Mouse (Mus musculus) cerebellum, adult (tissue): ENCODE measurements at regions not wholly inside any gene's neighbourhood (a gene's known extent, or its start where the extent isn't known, plus 50 kb on each side); places are given as distances from the start of the nearest gene placed in this dataset.

ENCODE experiments used
- ATAC-seq: cut with Nextera tagmentation; 2 replicates; pipeline ENCODE4 v1.9.2; 2017; ENCODE audit warnings: mild to moderate bottlenecking, moderate library complexity, mixed read lengths; ENCODE audit not compliant: insufficient number of reproducible peaks, low FRiP score, low TSS enrichment

DNA sequence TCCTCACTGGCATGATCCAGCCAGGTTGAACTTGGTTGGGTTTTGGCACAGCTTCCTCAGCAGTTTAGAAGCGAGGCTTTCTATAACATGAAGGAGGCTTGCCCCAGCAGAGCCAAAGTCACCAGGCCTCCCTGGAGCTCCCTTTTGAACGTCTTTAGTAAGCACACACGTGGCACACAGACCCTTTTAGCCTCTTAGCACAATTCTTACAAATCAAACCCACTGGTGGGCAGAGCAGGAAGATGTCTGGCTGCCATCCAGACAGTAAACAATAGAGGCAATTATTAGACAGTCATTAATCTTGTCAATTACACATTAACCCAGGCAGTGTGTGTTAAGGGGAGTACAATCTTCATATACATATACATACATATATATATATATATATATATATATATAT lies 157.8 kb upstream of the Map3k1 start:
- ATAC-seq: no peak

DNA sequence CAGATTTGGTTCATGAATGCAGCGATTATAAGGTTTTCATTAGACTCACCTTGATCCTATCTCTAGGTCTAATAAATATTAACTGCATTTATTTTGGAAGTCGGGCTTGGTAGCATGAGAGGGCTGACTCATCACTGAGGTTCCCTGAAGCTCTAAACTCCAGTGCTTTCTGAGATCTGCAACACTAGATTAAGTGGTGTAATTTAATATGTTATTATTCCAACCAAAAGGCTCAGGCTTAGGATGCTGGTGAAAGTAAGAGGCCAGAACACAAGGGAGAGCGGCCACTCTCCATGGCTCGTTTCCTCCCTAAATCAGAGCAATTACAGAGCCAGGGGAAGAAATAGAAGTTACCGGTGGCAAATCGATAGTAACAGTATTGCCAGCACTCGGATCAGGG lies 159.4 kb upstream of the Map3k1 start:
- ATAC-seq: no peak

DNA sequence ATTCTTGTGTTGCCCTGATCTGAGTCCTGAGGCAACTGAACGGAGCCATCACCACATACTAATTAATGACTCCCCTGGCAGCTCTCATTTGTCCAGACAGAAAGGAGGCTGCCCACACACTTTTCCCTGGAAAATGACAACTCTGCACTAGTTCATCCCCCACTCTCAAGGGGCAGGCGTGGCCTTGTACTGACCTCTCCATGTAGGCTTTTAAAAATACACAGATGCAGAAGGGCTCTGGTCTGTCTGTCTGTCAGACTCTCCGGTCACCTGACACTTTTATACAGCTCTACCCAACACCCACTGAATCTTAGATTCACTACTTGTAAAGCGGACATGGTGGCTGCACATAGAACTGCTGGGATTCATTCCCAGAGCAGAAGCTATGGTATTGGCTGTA lies 165.5 kb upstream of the Map3k1 start:
- ATAC-seq: no peak

DNA sequence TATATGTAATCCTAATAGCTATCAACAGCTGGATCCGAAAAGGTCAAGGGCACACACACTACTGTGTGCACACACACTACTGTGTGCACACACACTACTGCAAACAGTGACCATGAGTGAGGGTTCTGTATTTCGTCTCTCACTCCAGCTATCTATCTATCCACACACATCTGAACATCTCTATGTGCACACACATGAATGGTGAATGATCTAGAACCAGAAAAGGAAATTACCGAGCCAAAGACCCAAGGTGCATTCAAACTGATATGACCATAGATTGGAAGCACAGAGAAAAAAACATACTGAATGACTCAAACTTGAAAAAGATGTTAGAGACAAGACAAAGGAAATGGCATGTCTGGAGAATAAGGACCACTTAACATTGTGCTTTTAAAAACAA lies 166.8 kb upstream of the Map3k1 start:
- no peak for ATAC-seq

DNA sequence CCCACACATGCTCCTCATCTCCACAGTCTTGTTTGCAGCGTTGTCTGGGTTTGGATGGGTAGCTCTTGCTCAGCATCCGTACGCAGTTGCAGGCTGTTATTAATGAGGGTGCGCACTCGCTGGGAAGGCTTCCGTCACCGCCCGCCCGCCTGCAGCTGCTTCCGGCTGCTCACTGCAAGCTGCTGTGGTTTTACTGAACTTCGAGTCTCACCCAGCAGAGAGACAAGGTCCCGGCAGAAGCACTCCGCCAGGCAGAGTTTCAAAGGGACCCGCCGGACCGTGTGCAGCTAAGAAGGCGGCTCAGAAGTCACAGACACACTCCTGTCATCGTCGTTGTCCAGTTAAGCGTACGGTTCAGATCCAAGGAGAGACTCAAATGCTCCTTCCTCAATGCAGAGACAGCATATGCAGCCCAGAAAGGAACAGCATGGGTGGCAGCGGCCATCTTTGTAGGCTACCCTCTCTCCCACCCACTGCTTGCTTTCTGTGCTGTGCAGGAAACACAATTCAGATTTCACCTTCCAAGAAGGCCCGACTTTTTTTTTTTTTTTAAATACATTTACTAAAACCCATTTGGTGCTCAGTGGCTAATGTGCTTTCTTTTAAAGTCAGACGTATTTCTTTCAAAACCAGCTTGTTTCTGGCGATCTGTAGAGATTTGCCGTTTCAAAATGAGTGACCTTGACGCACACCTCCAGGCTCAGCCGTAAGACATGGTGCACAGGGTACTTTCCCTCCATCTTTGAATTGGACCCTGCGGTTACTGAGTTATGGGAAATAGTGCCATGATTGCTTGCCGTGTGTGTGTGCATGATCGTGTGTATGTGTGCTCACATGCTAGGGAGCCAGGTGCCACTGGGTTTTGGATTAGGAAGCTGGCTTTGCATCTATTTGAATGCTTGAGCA lies 169.2 kb upstream of the Map3k1 start:
- no peak for ATAC-seq

DNA sequence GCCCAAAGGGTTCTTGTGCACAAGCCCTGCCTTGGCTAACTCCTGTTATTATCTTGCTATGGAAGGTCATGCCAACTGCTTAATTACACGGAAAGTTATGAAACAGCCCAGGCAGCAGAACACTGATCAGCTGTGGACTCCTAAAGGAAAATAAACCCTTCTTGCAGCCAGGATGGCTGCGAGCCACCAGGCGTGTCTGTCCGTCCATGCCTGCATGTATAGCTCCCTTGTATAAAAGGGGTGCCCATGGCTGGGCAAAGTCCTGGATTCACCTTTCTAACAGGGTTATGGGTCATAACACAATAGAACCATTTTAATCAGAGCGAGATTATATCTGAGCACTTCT lies 169.9 kb upstream of the Map3k1 start:
- no peak for ATAC-seq

DNA sequence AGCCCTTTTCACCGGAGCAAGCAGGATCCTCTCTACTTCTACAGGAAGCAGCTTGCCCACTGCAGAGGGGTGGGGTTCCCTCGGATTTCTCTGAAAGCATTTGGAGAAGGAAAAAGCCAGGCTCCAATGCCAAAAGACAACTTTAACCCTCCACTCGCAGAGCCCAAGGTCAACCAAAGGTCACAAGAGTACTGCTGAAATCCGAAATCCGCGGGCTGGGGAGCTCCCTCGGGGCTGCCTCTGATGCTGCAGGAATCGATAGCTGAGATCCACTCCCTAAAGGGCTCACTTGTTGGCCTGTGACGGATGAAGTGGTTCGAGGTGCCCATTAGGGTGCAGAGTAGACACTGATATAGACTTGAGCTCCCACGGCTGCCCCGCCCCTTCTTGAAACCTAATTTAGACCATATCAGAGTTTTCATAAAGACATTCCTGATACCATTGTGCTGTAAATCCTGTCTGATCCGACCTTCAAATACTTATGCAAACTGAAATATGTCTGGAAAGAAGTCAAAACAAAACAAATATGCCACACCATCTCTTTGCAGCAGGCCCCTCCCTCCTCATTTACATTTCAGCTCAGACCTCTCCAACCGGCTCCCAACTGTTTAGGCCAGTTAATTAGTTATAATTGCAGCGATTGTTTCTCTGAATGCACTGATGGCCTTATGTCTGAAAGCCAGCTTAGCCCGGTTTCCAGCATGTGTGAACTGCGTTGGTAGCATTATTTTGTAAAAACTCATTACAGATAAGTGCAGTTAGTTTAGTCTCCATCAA lies 170.8 kb upstream of the Map3k1 start:
- no peak for ATAC-seq

DNA sequence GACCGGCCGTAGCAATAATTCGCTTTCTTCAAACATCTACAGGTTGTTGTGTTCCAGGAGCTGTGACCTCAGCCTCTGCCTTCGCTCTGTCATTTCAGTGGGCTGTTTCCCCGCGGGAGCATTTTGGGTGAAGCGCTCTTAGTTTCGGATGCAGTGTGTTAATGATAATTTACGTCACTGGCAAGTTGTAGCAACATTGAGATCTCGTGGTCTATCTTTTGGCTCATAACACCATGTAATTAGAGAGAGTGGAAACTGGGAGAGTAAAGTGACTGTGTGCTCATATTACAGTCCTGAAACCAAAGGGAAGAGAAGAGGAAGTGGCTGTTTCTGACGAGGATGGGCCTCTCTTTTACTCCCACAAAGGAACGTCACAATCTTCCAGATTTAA lies 171.4 kb upstream of the Map3k1 start:
- ATAC-seq: no peak

DNA sequence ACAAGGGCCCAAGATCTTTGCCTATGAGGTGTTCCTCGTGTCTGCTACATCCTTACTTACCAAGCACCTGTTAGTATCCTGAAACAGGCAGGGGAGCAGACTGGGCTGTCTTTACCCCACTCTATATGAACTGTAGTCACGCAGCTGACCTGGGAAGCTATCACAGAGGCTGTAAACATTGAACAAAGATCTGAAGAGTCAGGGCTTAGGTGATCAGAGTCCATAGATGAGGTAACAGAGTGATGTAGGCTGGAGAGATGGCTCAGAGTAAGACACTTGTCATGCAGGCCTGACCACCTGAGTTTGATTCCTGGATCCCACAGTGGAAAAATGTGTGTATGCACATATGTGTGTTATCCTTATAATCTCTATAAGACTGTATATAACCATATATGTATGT lies 172.3 kb upstream of the Map3k1 start:
- ATAC-seq: no peak

DNA sequence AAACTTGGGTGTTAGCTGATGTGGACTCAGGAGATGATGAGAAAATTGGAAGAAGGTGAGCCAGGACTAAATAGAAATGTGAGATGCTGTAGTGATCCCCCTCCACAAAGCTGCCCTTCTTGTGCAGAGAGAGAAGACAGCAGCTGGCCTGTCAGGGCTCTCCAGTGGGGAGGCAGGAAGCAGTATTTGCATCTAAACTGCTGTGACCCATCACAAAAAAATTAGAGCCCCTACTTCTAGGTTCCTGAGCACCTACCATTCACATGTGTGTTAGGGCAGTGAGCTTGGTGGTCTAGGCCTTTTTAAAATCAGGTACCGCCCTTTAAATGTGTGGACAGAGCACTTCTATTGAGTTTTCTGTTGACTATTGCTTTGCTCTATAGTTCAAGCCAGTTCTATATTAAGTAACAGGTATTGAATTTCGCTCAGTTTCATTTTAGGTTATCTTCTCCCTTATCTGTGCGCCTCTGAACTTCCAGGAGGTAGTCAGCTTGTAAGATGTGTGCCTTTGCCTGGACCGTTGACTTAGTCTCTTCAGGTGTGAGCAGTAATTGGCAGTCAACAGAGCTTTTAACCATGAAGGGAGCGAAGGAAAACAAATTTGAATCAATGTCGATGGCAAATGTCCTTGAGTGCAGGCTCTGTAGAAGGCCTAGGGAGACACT lies 174.1 kb upstream of the Map3k1 start:
- ATAC-seq: no peak

DNA sequence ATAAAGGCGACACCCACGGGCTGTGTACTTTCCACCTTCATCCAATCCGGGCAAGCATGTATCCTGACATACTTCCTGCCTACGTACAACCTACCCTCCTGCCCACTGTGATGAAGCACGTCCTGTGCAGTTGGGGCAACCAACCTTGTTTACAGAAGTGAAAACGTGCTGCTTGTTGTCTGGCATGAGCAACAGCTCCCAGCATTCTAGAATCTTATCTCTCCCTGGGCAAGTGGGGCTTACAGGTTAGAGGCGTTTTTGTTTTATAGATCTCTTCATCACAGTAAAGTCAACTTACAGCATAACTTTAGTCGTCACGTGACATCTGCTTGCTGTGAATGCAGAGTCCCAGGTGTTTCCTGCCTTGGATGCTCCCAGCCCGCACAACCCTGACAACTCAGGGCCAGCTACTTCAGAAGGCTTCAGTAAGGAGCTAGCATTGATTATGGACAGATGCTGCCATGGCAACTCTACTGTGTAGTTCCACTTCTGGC lies 175.3 kb upstream of the Map3k1 start:
- ATAC-seq: no peak

DNA sequence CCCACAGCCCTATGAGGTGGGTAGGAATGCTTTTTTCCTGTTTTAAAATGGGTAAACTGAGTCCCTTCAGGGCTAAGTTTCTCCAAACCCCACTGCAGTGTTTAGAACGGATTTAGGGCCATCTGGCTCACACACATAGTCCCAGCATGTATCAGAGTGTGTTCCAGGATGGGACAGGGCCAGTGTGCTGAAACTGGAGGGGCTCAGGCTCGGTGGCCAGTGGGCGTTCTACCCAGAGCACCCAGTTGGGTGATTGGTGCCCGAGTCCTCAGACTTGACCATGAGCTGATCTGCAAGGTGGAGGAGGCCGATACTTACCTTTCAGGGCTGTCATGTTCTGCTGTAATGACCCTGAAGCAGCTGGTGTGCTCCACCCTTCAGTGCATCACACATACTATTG lies 176.6 kb upstream of the Map3k1 start:
- ATAC-seq: no peak

DNA sequence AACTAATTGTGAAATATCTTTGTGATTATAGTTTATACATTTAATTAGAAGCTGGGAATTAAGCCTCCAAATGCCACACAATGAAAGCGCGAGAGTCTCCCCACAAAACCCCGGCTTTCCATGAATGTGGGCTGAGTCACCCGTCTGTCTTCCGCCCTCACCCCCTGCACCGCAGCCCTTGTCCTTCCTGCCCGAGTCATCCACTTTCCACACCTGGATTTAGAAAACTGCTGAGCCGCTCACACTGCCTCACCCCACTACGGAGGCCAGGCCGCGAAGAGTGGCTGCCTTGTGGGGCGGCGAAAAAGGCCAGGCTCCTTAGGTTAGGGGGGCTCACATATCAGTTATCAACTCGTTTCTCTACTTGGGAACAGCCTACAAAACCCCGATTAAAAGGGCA lies 177.9 kb upstream of the Map3k1 start:
- no peak for ATAC-seq

DNA sequence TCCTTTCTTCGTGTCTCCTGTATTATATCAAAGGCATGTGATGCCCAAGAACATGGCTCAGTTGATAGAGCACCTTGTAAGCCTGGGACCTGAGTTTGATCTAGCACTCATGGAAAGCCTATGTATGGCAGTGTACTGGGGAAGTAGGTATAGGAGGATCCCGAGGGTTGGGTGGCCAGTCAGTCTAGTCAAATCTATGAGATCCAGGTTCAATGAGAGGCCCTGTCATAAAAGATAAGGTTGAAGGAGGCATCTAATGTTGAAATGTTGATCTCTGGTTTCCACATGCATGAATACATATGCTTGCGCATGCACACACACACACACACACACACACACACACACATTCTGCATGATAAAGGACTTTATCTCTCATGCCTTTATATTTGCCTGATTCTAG lies 178.6 kb upstream of the Map3k1 start:
- no peak for ATAC-seq

DNA sequence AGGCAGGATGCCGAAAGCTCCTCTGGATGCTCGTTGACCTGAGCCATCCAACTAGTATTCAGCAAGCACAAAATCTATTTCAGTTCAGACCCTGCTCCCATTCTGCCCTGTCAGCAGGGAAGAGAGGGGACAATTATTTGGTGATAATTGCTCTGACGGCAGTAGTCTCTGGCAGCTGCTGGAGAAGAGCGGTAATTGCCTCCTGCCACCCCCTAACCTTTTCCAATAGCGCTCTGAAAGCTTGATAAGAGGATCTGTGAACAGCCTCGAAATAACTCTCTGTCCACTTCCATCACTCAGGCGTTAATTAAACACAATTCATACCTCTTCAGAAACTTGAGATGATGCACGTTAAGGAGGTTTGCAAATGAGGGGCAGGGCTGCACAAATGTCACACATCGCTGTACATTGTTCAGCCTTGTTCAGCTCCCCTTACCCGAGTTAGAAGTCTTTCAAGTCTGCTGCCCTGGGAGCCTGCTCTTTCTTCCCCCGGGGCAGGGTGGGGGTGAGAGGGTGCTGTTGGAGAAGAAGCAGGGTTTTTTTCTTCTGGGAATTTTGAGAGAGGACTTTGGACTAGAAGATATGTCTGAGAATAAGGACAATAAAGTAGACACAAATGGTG lies 182.2 kb upstream of the Map3k1 start:
- ATAC-seq: no peak

DNA sequence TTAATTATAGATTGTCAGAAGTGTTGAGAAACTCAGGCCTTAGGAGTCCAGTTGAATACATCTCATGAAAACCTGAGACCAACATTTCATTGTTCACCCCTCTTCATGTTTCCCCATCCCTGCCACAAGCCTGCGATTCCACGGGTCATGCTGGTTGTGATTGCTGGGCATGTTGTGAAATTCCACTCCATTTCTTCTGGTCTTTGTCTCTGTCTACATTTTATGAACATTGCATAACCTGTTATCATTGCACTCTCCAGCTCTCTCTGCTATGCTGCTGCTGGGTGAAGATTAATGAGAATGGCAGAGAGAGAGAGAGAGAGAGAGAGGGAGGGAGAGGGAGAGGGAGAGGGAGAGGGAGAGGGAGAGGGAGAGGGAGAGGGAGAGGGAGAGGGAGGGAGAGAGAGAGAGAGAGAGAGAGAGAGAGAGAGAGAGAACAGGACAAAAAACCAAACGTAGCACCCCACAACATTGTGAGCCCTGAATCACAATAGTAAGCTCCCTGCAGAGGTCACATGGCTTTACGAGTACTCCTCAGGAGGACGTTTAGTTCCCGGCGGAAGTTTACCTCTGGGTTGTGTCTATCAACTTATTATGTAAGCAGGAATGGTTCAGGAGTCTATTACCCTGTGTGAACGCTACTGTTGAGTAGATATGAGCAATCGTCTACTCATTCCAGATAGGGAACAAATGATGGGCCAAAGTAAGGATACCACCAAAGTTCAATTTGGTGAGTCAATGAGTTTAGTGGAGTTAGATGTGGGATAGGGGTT lies 183.5 kb upstream of the Map3k1 start:
- ATAC-seq: no peak

DNA sequence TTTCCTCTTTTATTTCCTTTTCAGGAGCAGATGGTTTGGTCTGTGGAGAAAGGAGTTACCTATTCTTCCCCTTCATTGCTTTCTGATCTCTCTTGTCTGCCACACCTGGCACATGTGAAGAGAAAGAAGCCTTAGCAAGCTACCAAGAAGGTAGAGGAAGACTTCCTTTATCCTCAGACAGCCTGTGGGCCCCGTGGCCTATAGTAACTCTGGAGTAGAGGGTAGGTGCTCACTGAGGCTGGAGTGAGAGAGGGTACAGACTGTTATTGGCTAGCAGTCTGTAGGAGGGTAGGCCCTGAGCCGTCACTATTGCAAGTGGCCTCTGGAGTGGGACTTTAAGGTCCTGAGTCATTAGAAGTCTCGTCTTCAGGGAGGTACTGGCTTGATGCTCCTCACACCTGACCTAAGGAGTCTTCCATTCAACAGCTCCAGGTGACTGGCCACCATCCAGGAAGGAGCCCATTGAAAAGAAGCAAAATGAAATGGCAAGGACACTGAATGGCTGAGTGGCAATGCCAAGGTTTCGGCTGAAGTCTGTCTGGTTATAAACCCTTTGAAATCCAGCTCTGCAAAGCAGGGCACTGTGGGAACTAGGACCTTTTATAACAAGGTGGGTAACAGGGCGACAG lies 186.2 kb upstream of the Map3k1 start:
- ATAC-seq: no peak

DNA sequence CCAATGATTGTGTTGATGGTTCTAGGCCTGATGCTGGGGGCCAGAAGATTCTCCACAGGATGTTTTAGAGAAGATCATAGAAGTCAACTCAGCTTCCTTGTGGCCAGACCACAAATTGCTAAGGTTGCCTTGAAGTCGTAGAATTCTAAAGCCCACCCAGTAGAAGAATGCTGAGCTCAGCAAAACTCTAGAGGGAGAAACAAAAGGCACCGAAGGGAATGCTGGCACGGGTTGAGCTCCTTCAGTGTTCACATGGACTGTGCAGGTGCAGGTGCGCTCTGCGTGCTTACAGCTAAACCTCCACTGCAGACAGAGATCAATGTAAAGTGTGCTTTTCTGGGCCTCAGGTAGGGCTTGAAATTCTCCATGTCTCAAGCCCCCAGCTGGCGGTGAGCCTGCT lies 186.9 kb upstream of the Map3k1 start:
- no peak for ATAC-seq

DNA sequence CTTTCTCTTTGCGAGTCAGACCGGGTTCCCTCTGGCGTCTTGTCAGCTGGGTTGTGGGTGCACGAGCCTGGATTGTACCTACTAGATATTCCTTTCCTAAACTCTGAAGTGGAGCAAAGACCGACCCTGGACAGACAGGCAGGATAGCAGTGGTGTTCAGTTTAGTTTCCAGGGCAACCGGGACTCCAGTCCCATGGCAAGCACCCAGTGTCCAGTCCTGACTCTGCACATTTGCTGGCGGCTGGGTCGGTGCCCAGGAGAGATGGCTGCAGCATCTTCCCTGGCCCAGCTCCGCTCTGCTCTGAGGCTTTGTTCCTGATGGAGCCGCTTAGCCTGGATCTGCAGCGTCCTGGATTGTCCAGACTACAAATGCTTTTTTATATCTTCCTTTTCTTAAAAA lies 188.1 kb upstream of the Map3k1 start:
- peak; percentile 89 for ATAC-seq
